Mouse (Mus musculus): Measurements from ENCODE around the gene Cisd1.

GRCm38 (mm10) chr10:71346106-71346505 lies 1.4 kb upstream of the Cisd1 start:
- TF ChIP-seq CTCF (IDR thresholded peaks at IDR 0.05; ENCODE audit: low read depth) (no peak), EP300 (IDR thresholded peaks at IDR 0.05; ENCODE audit: low read depth) (no peak)

Measured in liver, embryonic 14.5 days (tissue).